Mouse (Mus musculus): ENCODE measurements around the gene Iqck.

Iqck gene

GRCm38 (mm10) chr7:118954968-118955367, 99.4 kb downstream of the Iqck start:
- no peak for DNase-seq

- no peak for DNase-seq
Measured at GRCm38 (mm10) chr7:118956616-118957246, 101.2 kb downstream of the Iqck start.

DNA sequence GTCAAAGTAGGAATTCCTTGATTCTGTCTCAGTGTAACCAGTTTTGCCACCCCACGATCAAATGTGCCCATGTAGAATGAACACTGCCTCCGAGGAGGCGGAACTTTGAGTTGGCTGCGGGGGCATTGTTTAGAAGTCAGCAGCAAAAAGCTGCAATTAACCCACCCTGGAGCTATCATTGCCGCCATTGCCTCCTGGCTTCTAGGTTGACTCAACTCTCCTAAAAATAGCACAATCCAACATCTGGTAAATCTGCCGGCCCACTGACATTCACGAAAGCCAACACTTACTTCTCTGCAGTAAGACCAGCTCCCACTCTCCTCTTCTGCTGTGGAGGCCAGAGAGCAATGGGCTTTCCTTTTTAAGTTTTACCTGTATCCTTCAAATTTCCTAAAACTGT, 103.7 kb downstream of the Iqck start:
- DNase-seq: no peak

DNA sequence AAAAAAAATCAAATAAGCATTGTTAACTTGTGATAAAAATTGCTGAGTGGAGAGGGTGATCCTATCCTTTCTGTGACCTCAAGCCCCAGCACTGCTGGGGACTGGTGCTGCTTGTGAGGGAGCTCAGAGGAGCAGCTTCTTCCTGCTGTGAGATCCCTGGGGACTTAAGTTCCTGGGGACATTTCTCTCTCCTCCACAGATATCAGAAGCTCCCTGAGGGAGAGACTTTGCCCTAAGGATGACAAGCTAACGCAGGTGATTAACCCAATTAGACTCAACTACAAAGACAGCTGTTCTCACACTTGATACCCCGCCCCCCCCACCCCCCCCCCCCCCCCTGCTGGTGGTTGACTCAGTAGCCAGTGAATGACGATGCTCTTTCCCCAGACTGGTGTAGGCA, 109.2 kb downstream of the Iqck start:
- DNase-seq: no peak

GRCm38 (mm10) chr7:118965198-118965597, 109.6 kb downstream of the Iqck start:
- no peak for DNase-seq

DNA sequence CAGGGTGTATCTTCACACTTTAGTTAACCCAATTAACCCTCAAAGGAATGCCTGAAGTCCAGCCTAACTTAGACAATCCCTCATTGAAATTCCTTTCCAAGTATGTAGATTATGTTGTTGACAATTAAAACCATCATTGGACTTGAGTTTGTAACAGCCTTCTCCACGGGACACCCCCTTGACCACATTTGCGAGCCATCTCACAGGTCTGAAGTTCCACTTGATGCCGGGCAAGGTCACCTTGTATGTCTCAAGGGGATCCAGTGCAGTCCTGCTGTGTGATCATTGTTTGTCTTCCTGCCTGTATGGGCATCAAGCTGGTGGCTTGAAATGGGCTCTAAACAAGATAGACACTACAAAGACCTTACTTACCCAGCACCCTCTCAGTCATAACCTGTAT, 113.3 kb downstream of the Iqck start:
- DNase-seq: no peak

GRCm38 (mm10) chr7:118971499-118971898, 115.9 kb downstream of the Iqck start:
- no peak for DNase-seq

- no peak for DNase-seq
Measured at GRCm38 (mm10) chr7:118972306-118972705, 116.8 kb downstream of the Iqck start.

DNA sequence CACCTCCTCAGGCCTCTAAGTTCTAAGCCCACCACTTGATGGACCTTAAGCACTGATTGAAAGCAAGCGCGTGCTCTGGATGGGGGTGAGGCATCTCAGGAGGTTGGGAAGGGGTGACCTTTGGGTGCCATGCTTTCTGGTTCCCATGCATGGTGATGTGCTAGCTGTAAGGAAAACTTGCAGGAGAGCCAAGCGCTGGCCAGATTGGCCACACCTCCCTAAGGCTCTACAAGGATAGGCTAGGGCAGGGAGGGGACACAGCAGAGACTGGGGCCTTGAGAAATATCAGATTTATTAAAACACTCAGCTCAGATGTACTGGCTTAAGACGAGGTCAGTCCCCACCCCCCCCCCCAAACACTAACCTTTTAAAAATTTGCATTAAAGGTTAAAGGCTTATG, 117.8 kb downstream of the Iqck start:
- no peak for DNase-seq

DNA sequence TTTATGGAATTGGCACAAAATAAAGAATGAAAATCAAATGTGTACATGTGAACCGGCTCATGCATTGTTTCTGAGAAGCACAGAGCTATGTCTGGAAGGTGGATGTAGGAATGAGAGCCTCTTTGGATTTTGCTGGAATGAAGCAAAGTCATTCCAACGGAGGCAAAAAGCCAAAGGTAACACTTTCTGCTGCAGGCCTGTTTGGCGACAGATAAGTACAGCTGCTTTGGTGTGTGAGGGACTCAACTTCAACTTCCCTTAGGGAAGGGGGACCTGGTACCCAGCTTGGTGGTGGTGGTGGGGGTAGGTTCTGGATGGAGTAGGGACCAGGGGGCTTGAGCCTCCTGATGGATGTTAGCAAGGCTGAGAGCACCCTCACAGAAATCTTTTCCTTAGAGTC, 120.3 kb downstream of the Iqck start:
- no peak for DNase-seq

DNA sequence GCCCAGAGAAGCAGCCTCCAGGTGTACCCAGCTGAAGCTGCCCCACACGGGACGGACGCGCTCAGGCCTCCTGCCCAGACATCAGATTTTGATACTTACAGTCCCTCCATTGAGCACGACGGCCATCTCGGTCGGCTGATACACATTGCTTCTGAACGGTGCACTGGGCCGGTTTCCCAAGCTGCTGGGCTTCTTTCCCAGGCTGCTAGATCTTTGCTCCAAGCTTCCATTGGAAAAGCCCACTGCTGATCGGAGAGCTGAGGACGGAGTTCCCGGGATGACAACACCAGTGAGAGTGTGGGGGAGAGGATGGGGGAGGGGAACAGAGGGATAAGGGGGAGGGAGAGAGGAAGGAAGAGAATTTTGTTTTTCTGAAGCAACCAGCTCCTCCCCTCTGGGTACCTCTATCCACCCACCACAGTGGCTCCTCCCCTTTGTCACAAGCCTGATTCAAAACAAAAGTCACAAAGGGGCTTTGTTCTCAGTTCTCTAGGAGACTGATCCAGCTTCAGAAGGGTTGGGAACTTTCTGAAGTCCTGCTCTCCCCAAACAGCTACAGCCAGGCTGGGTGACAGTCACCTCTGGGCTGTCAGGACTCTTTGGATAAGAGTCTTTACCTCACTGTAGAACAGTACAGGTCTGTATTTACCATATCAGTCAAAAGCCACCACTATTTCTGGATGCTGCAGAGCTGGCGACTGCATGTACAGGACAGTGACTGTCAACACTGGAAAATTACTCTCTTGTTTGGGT, 121.0 kb downstream of the Iqck start:
- DNase-seq: no peak

- no peak for DNase-seq
Measured at GRCm38 (mm10) chr7:118977167-118977543, 121.6 kb downstream of the Iqck start.

DNA sequence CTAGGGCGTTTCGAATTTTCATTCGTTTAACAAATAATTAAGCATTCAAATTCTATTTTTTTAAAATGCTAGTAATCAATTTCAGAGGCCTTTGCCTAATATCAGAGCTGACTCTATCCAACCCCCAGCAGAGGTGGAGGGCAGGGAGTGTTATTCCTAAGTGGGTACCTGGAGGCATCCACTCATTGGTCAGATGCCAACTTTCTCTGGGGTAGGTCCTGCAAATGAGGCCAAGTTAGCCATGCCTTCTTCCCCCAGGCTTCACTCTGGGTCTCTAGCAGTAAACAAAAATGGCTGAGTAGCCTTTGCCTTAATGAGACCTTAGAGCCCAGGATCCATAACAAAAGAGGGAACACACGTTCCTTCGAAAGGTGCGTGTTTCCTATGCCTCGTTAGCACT, 123.6 kb downstream of the Iqck start:
- DNase-seq: no peak

DNA sequence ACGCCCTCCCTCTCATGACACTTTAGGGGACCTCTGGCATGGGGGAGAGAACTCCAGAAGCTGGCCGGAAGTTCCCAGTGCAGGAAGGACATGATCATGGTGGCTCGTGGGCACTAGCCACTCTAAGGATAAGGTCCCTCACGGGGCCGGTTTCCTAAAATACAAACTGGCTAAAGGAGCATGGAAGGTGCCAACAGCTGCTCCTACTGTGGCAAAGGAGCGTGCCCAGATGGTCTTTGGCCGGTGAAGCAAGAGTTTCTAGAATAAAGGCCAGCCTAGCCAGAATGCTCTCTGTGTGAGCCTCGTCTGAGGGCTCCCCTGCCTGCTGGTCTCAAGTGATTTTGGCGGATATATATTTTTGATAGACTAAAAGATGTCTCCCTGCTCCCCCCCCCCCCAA, 124.2 kb downstream of the Iqck start:
- no peak for DNase-seq

GRCm38 (mm10) chr7:118981346-118981745, 125.8 kb downstream of the Iqck start:
- peak; percentile 57 for DNase-seq

DNA sequence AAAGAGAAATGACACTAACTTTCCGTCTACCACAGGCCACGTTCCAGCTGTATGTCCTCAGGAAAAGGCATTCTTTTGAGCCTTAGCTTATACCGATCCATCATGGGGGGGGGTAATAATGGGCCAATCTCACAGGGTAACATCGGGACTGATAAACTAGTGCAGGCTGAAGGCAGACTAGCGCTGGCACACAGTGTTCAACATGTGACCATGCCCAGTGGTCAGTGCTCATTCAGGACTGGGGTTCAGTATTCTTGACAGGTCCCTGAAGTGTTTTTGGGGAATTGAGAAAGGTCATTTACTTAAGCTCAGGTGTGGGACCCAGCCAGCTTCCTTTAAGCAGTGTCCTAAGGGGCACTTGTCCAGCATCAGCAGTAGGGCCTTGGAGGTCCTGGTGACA, 126.3 kb downstream of the Iqck start:
- no peak for DNase-seq

DNA sequence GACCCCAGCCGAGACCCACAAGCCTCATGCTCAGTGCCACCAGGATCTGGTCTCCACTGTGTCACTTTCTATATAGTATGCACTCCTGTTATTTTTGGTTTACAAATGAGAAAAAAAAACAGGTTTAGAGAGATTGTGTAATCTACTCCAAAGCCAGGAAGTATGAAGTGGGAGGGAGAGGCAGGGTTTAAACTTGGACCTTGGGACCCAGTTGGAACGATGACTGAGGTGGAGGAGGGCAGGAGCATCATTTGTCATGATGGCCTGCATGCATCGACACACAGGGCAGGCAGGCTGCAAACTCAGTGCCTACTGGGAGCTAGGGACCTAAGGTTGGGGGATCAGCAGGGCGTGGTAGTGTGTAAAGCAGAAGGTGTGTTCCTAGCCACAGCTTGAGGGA, 127.0 kb downstream of the Iqck start:
- DNase-seq: no peak

GRCm38 (mm10) chr7:118983961-118984360, 128.4 kb downstream of the Iqck start:
- peak; percentile 39 for DNase-seq

- no peak for DNase-seq
Measured at GRCm38 (mm10) chr7:118985786-118986185, 130.2 kb downstream of the Iqck start.

DNA sequence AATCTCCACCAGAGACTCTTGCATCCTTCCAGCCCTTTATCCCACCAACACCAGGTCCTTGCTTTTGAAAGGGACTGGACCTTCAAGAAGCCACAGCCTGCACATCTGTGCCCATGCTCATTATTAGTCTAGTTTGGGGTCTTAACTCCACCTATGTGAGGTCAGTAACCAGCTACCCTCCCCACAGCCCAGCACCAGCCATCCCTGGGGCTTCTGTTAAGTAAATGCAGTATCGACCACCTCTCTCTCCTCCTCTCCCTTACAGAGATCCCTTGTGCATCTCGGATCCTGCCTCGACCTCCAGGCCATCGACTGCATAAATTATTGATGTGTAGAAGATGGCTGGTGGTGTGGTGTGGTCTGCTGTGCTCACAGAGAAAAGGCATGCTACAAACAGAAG, 130.8 kb downstream of the Iqck start:
- DNase-seq: no peak

GRCm38 (mm10) chr7:118989275-118989856, 133.8 kb downstream of the Iqck start:
- DNase-seq: no peak

DNA sequence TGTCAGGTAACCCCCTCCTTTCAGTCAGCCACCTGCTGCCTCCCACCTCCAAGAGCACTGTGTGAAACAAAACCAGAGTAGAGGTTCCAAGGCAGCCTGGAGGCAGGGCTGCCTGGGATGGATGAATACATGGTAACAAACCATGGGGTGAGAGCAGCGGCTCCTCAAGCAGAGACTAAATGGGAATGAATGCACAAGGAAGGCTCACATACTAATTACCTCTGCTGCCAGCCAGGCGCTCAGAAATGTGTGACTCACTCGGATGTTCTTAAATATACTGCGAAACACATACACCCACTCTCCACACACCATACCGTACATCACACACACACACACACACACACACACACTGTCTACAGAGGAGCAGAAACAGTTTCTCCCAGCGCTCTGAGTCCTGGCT, 134.7 kb downstream of the Iqck start:
- no peak for DNase-seq

- DNase-seq: no peak
Measured at GRCm38 (mm10) chr7:118991341-118991884, 135.9 kb downstream of the Iqck start.

DNA sequence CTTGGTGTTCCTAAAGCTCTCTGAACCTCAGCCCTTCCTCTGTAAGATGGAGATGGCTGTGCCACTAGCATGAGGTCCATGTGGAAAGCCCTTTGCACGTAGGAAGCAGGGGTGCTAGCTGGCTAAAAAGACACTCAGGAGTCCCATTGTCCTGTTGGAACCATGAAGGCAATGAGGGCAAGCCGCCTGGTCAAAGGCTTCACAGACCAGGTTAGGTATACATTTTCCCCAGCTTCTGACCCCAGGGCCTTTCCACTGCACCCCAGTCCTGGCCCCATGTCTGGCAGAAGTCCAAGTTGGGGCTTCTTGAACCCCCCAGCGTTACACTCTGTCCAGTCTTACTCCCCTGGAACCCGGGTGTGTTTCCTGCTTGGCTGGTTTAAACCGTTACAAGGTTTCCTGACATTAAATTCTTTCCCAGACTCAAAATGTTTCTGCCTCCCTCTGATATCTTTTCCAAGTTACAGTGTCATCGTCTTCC, 136.6 kb downstream of the Iqck start:
- no peak for DNase-seq
